Mouse (Mus musculus) myocyte (in vitro differentiated cells): ENCODE measurements around the gene P2ry2.

Source experiments
- CEBPB ChIP-seq: IDR thresholded peaks from 2 replicates; pipeline ENCODE4 v1.6.1; 2011; ENCODE audit warnings: mild to moderate bottlenecking, moderate library complexity; ENCODE audit not compliant: poor library complexity, insufficient read depth, severe bottlenecking
- E2F4 ChIP-seq: IDR thresholded peaks from one replicate; pipeline ENCODE4 v1.6.1; 2011; ENCODE audit warnings: mild to moderate bottlenecking, control low read depth, moderate library complexity; ENCODE audit not compliant: insufficient read depth
- MAX ChIP-seq: IDR thresholded peaks from one replicate; pipeline ENCODE4 v1.6.1; 2011; ENCODE audit warnings: low read depth, mild to moderate bottlenecking, control low read depth
- MYOD1 ChIP-seq, 3 experiments: IDR thresholded peaks; one replicate each; pipeline ENCODE4 v1.6.1; 2011; ENCODE audit warnings: control low read depth in 2 of 3, low read depth in 2 of 3, mild to moderate bottlenecking in 2 of 3, moderate library complexity in 1 of 3; ENCODE audit not compliant: insufficient read length in 2 of 3, control insufficient read depth in 1 of 3
- MYOG ChIP-seq, 3 experiments: IDR thresholded peaks; one replicate each; pipeline ENCODE4 v1.6.1; 2011; ENCODE audit warnings: control low read depth in 2 of 3, low read depth in 2 of 3, mild to moderate bottlenecking in 2 of 3; ENCODE audit not compliant: insufficient read length in 2 of 3, control insufficient read depth in 1 of 3, insufficient read depth in 1 of 3
- POLR2A ChIP-seq: IDR thresholded peaks from one replicate; pipeline ENCODE4 v1.6.1; 2011; ENCODE audit warnings: low read depth, mild to moderate bottlenecking, control low read depth, moderate library complexity; ENCODE audit not compliant: insufficient read length
- POLR2AphosphoS2 ChIP-seq: IDR thresholded peaks from one replicate; pipeline ENCODE4 v1.6.1; 2011; ENCODE audit warnings: low read depth, control low read depth; ENCODE audit not compliant: insufficient read length
- REST ChIP-seq: IDR thresholded peaks from one replicate; pipeline ENCODE4 v1.6.1; 2011; ENCODE audit warnings: mild to moderate bottlenecking, control low read depth, moderate library complexity; ENCODE audit not compliant: insufficient read depth, insufficient read length
- SRF ChIP-seq: IDR thresholded peaks from one replicate; pipeline ENCODE4 v1.6.1; 2011; ENCODE audit warnings: low read depth; ENCODE audit not compliant: control insufficient read depth, insufficient read length
- TCF12 ChIP-seq: IDR thresholded peaks from one replicate; pipeline ENCODE4 v1.6.1; 2011; ENCODE audit warnings: mild to moderate bottlenecking, control low read depth; ENCODE audit not compliant: poor library complexity, insufficient read depth, severe bottlenecking
- TCF3 ChIP-seq: IDR thresholded peaks from one replicate; pipeline ENCODE4 v1.6.1; 2011; ENCODE audit warnings: low read depth, control low read depth; ENCODE audit not compliant: insufficient read length
- USF1 ChIP-seq: IDR thresholded peaks from one replicate; pipeline ENCODE4 v1.6.1; 2011; ENCODE audit warnings: low read depth, mild to moderate bottlenecking, control low read depth, moderate library complexity

DNA sequence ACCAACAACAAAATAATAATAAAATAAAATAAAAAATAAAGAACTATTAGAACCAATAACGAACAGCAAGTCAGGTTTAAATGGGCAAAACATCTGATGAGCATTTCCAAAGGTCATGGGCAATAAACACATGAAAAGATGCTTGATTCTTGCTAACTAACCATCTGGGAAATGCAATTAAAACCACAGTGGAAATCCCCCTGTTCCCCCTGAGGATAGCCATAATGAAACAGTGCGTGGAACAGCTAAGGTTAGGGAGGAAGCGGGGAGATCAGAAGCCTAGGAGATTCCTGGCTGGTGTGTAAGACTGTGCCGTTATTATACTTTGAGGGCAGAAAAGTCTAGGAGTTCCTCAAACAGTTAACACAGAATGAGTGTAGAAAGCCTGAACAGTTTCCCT lies 44.6 kb upstream of the P2ry2 start:
- no peak for TF ChIP-seq USF1
- TF ChIP-seq POLR2A = no peak
- TF ChIP-seq MYOD1 (IDR thresholded peaks at IDR 0.05; ENCODE audit: control insufficient read depth in 1 of 3, insufficient read length in 2 of 3, low read depth in 2 of 3) = no peak
- no peak for TF ChIP-seq MAX
- TF ChIP-seq E2F4 = no peak
- TF ChIP-seq MYOG (IDR thresholded peaks at IDR 0.05; ENCODE audit: control insufficient read depth in 1 of 3, insufficient read depth in 1 of 3, insufficient read length in 2 of 3, low read depth in 2 of 3) = no peak
- TF ChIP-seq TCF12 = no peak
- TF ChIP-seq CEBPB = no peak
- TF ChIP-seq REST = no peak
- TF ChIP-seq POLR2AphosphoS2 = no peak
- no peak for TF ChIP-seq TCF3
- TF ChIP-seq SRF = no peak
